Mouse (Mus musculus): ENCODE measurements around the gene Brca1. TPM values are rescaled to one million over a fixed set of nuclear protein-coding genes. Genes with fewer than 3 reads are reported as not detected.
A peak's percentile ranks its signal among the peaks of the same experiment; 100 is the strongest.

Gene Brca1
- polyA plus RNA-seq, 1 experiment from 2014 or later, result 10.5 TPM

DNA sequence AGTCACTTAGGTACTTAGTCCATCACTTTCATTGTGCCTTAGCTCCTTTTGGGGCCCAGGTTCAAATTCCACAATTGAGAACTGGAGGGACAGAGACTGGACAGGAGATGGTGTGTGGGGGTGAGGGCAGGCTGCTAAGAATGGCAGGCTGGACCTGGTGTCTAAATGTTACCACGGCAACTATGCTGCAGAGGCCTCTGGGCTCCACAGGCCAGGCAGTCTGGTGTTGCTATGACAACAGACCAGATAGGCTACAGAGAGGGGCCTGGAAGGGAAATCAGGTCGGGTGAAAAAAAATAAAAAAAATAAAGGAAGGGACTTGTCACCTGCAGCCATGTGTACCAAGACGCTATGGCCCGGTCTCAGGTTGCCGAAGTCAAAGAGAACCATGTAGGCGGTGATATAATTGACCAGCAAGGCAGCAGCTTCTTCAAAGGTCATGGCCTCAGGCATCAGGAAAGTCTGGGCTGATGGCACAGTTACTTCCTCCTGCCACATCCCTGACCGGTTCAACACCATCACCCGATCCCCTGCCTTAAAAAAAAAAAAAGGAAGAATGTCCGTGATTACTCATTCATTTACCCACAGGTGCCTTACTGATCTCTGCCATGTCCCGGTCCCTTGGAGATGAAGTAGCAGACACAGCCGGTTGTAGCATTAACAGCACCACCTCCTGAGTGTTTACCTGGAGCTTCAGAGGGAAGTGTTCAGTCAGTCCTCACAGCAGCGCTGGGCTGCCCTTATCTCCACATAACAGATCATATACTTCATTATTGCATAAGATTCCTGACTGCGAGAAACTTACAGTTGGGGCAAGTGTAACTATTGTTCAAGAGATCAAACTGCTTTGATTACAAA is 88.9 kb downstream of the Brca1 start:
- Histone ChIP-seq H3K4me1 (ENCODE audit: control insufficient read depth, low read depth, low read length) (peaks cover 50% of the 10 kb centered on the region), H3K4me2 (ENCODE audit: low read depth, low read length) (no peak overlapping the region), H3K9ac (ENCODE audit: low read depth, low read length) (peak overlapping the region; percentile 21; the same call in 1 of the 2 replicates), H3K9me3 (replicated peaks; ENCODE audit: control insufficient read depth, low read length) (no peaks in the 10 kb centered on the region), H3K36me3 (ENCODE audit: control insufficient read depth, insufficient read depth) (no peaks in the 10 kb centered on the region), H3K4me3 (ENCODE audit: low read depth, low read length) (no peak overlapping the region), H3K27ac (ENCODE audit: low read length) (no peak overlapping the region), H3K27me3 (ENCODE audit: control insufficient read depth, insufficient read depth, low read depth, low read length) (peaks cover 36% of the 10 kb centered on the region)
- 23% methylated on average over 13 of the region's 13 CpGs for WGBS (ENCODE audit: insufficient replicate concordance)
- no peak for ATAC-seq (ENCODE audit: low read depth)

- Histone ChIP-seq H3K27me3 (ENCODE audit: control insufficient read depth, insufficient read depth, low read depth, low read length) (peaks cover 29% of the 10 kb centered on the region), H3K4me1 (ENCODE audit: control insufficient read depth, low read depth, low read length) (peaks cover 45% of the 10 kb centered on the region), H3K36me3 (ENCODE audit: control insufficient read depth, insufficient read depth) (no peaks in the 10 kb centered on the region; the same call in 1 of the 2 replicates), H3K4me3 (ENCODE audit: low read depth, low read length) (no peak overlapping the region), H3K27ac (ENCODE audit: low read length) (no peak overlapping the region), H3K4me2 (ENCODE audit: low read depth, low read length) (no peak overlapping the region), H3K9ac (ENCODE audit: low read depth, low read length) (no peak overlapping the region), H3K9me3 (replicated peaks; ENCODE audit: control insufficient read depth, low read length) (no peaks in the 10 kb centered on the region)
- ATAC-seq (ENCODE audit: low read depth), result no peak
- 76% methylated on average over 14 of the region's 14 CpGs for WGBS (ENCODE audit: insufficient replicate concordance)
These were observed 89.6 kb downstream of the Brca1 start for GRCm38 (mm10) chr11:101462141-101462540.

DNA sequence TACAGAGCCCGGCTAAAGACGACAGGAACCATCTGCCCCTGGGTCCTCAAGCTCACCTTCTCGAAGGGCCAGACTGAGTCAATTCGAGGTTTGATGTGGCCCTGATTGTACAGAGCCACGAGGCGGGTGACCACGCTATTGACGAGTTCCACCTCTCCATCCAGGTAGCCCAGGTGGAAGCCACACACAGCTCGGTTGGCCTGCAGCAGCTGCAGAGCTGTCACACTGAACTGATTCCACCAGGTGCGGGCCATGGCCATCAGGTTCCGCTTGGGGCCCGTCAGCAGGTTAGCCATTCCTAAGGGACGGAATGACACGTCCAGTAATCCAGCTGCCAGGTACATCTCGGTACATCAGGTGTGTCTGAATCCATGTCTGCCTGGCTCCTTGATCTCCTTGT is 91.4 kb downstream of the Brca1 start:
- peaks cover 14% of the 10 kb centered on the region for H3K27me3 ChIP-seq (ENCODE audit: control insufficient read depth, insufficient read depth, low read depth, low read length)
- no peak overlapping the region for H3K9ac ChIP-seq (ENCODE audit: low read depth, low read length)
- WGBS (ENCODE audit: insufficient replicate concordance), result 80% methylated on average over 15 of the region's 15 CpGs
- no peaks in the 10 kb centered on the region for H3K9me3 ChIP-seq (replicated peaks; ENCODE audit: control insufficient read depth, low read length)
- no peak overlapping the region for H3K4me3 ChIP-seq (ENCODE audit: low read depth, low read length)
- no peak overlapping the region for H3K4me2 ChIP-seq (ENCODE audit: low read depth, low read length)
- H3K36me3 ChIP-seq (ENCODE audit: control insufficient read depth, insufficient read depth), result no peaks in the 10 kb centered on the region; the same call in 1 of the 2 replicates
- ATAC-seq (ENCODE audit: low read depth), result no peak
- no peak overlapping the region for H3K27ac ChIP-seq (ENCODE audit: low read length)
- peaks cover 30% of the 10 kb centered on the region for H3K4me1 ChIP-seq (ENCODE audit: control insufficient read depth, low read depth, low read length)

DNA sequence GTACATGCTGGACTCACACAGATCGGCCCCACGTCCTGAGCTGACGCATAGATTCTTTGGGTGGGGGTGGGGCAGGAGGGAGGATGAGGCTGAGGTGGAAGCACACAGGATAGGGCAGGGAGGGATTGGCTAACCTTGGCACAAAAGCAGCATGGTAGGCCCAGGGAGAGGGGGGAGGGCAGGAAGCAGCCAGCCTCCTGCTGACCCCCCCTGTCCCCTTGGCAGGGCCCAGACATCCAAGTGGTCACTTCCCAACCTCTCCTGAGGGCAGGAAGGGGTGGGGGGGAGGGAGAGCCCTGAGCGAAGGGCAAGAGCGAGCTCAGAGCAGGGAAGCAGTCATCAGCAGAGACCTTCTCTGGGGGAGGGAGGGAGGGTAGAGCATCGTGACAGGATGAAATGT is 92.0 kb downstream of the Brca1 start:
- 78% methylated on average over 6 of the region's 6 CpGs for WGBS (ENCODE audit: insufficient replicate concordance)
- 0 out of 2 replicates have a peak, but pooled peaks have one; percentile 4 for ATAC-seq (ENCODE audit: low read depth)

DNA sequence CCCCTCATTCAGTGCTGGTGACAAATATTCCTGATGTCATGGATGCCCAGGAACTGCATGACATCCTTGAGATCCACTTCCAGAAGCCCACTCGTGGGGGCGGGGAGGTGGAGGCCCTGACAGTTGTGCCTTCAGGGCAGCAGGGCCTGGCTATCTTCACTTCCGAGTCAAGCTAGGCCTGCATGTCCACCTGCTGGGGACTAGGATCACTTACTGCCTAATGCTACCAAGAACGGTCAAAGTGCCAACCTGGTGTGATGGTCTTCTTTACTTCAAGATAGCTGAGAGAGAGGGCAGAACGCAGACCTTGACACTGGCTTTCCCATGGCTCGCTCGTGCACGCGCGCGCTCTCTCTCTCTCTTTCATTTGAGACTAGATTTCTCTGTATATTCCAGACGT is 93.5 kb downstream of the Brca1 start:
- H3K4me3 ChIP-seq (ENCODE audit: low read depth, low read length), result no peak overlapping the region
- H3K36me3 ChIP-seq (ENCODE audit: control insufficient read depth, insufficient read depth), result no peaks in the 10 kb centered on the region; the same call in 1 of the 2 replicates
- H3K27ac ChIP-seq (ENCODE audit: low read length), result no peak overlapping the region
- no peak for ATAC-seq (ENCODE audit: low read depth)
- H3K4me1 ChIP-seq (ENCODE audit: control insufficient read depth, low read depth, low read length), result peaks cover 9% of the 10 kb centered on the region
- no peaks in the 10 kb centered on the region for H3K27me3 ChIP-seq (ENCODE audit: control insufficient read depth, insufficient read depth, low read depth, low read length)
- H3K9me3 ChIP-seq (replicated peaks; ENCODE audit: control insufficient read depth, low read length), result no peaks in the 10 kb centered on the region
- WGBS (ENCODE audit: insufficient replicate concordance), result 83% methylated on average over 12 of the region's 12 CpGs
- H3K9ac ChIP-seq (ENCODE audit: low read depth, low read length), result no peak overlapping the region
- no peak overlapping the region for H3K4me2 ChIP-seq (ENCODE audit: low read depth, low read length)

More for the DNA sequence above, 92.0 kb downstream of the Brca1 start:
- Histone ChIP-seq H3K4me2 (ENCODE audit: low read depth, low read length) (no peak overlapping the region), H3K4me3 (ENCODE audit: low read depth, low read length) (no peak overlapping the region), H3K27ac (ENCODE audit: low read length) (no peak overlapping the region), H3K36me3 (ENCODE audit: control insufficient read depth, insufficient read depth) (no peaks in the 10 kb centered on the region; the same call in 1 of the 2 replicates), H3K9ac (ENCODE audit: low read depth, low read length) (no peak overlapping the region), H3K27me3 (ENCODE audit: control insufficient read depth, insufficient read depth, low read depth, low read length) (peaks cover 8% of the 10 kb centered on the region), H3K4me1 (ENCODE audit: control insufficient read depth, low read depth, low read length) (peaks cover 24% of the 10 kb centered on the region), H3K9me3 (replicated peaks; ENCODE audit: control insufficient read depth, low read length) (no peaks in the 10 kb centered on the region)

- H3K27ac ChIP-seq (ENCODE audit: low read length), result no peak overlapping the region
- WGBS (ENCODE audit: insufficient replicate concordance), result 80% methylated on average over 9 of the region's 9 CpGs
These were observed 94.1 kb downstream of the Brca1 start for GRCm38 (mm10) chr11:101457631-101458030.

GRCm38 (mm10) chr11:101455627-101456026 is 96.1 kb downstream of the Brca1 start:
- Histone ChIP-seq H3K36me3 (ENCODE audit: control insufficient read depth, insufficient read depth) (no peaks in the 10 kb centered on the region; the same call in 1 of the 2 replicates), H3K4me2 (ENCODE audit: low read depth, low read length) (no peak overlapping the region), H3K27ac (ENCODE audit: low read length) (no peak overlapping the region), H3K4me1 (ENCODE audit: control insufficient read depth, low read depth, low read length) (peaks cover 9% of the 10 kb centered on the region), H3K4me3 (ENCODE audit: low read depth, low read length) (no peak overlapping the region), H3K9ac (ENCODE audit: low read depth, low read length) (no peak overlapping the region), H3K9me3 (replicated peaks; ENCODE audit: control insufficient read depth, low read length) (no peaks in the 10 kb centered on the region), H3K27me3 (ENCODE audit: control insufficient read depth, insufficient read depth, low read depth, low read length) (no peaks in the 10 kb centered on the region)
- peak; percentile 45; the same call in 1 of the 2 replicates for ATAC-seq (ENCODE audit: low read depth)
- WGBS (ENCODE audit: insufficient replicate concordance), result 80% methylated on average over 7 of the region's 7 CpGs

More at GRCm38 (mm10) chr11:101457631-101458030, 94.1 kb downstream of the Brca1 start:
- no peaks in the 10 kb centered on the region for H3K9me3 ChIP-seq (replicated peaks; ENCODE audit: control insufficient read depth, low read length)
- H3K4me1 ChIP-seq (ENCODE audit: control insufficient read depth, low read depth, low read length), result peaks cover 3% of the 10 kb centered on the region; the same call in 1 of the 2 replicates
- no peak overlapping the region for H3K4me2 ChIP-seq (ENCODE audit: low read depth, low read length)
- H3K27me3 ChIP-seq (ENCODE audit: control insufficient read depth, insufficient read depth, low read depth, low read length), result no peaks in the 10 kb centered on the region
- no peak overlapping the region for H3K4me3 ChIP-seq (ENCODE audit: low read depth, low read length)
- no peak overlapping the region for H3K9ac ChIP-seq (ENCODE audit: low read depth, low read length)
- no peaks in the 10 kb centered on the region; the same call in 1 of the 2 replicates for H3K36me3 ChIP-seq (ENCODE audit: control insufficient read depth, insufficient read depth)
- ATAC-seq (ENCODE audit: low read depth), result no peak

DNA sequence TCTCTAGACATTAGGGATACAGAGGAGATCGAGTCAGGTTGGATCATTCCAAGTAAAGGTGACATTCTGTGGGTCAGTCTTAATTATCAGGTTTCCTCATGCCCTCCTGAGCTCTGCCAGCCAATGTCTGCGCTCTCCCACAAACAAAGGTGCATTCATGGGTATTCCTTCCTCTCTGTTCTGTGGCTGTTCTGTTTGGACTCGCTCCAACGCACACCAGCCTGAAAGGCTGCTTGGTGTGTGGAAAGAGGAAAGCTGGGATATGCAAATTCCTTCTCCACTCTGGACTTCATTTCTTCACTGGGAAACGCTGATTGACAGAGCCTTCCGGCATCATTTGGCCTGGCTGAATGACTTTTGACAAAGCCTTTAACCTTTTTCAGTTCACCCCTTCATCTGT is 97.1 kb downstream of the Brca1 start:
- no peaks in the 10 kb centered on the region; the same call in 1 of the 2 replicates for H3K36me3 ChIP-seq (ENCODE audit: control insufficient read depth, insufficient read depth)
- H3K4me3 ChIP-seq (ENCODE audit: low read depth, low read length), result no peak overlapping the region
- no peak for ATAC-seq (ENCODE audit: low read depth)
- peaks cover 12% of the 10 kb centered on the region for H3K4me1 ChIP-seq (ENCODE audit: control insufficient read depth, low read depth, low read length)
- no peak overlapping the region for H3K9ac ChIP-seq (ENCODE audit: low read depth, low read length)
- no peak overlapping the region for H3K27ac ChIP-seq (ENCODE audit: low read length)
- no peaks in the 10 kb centered on the region for H3K27me3 ChIP-seq (ENCODE audit: control insufficient read depth, insufficient read depth, low read depth, low read length)
- WGBS (ENCODE audit: insufficient replicate concordance), result 75% methylated on average over 6 of the region's 6 CpGs
- no peak overlapping the region for H3K4me2 ChIP-seq (ENCODE audit: low read depth, low read length)
- H3K9me3 ChIP-seq (replicated peaks; ENCODE audit: control insufficient read depth, low read length), result no peaks in the 10 kb centered on the region

Measured in liver, embryonic 16.5 days (tissue).